Mouse (Mus musculus) kidney, postnatal 4 days (tissue): ENCODE measurements around the gene Ttc4.

Experiments
- DNase-seq, 2 experiments: peaks; one replicate each; pipeline ENCODE4 v3.0.0; 2021; ENCODE audit warnings: mixed read lengths in 2 of 2

The Ttc4 gene

DNA sequence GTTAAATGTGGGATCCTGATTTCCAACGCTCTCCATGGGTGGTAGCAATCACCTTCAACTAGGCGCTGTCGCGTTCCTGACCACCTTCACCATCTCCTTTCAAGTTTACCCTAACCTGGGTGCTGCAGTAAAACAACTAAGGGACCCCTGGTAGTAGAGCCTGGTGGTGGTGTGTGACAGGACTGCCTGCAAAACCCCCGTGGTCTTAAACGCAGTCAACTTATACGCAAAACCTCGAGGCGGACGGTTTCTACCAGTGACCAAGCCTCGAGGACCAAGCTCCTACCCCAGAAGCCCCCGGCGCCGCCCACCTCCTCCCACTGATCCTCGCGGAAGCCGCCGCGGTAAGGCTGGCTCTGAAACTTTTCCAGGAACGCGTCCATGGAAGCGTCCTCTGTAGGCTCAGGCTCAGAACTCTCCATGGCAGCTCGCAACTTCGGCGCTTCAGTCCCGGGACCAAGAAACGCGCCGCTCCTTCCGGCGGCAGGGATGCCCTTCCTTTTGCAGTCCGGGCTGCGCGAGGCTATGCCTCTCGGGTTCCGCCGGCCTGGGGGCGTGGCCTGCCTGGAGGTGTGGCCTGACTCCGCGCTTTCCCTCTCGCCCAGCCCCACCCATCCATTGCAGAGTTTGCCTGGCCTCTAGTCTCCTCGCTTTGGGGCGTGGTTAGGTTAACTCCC lies at the start of gene Ttc4:
Gene Ttc4 (minus strand): TSS at position 503 of the 677 bp plus-strand sequence.
- peak; percentile 95 to 96 for DNase-seq

DNA sequence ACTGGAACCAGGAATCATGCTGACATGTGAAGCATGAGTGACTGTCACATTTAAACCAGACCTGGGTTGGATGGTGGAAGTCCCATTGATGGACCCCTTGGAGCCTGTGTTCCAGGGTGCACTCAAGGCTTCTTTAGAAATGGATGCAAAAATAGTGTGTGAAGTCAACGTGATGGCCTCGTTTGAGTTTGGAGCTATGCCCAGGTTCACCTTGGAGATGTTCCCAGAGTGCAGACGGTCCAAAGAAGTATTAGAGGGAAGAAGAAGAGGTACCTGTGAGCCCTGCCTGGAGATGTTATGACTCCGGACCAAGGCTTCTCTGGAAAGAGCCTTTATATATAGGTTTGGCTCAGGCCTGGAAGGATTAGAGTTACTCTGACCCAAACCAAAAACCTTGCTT lies 41.9 kb upstream of the Ttc4 start:
- DNase-seq, result no peak

DNA sequence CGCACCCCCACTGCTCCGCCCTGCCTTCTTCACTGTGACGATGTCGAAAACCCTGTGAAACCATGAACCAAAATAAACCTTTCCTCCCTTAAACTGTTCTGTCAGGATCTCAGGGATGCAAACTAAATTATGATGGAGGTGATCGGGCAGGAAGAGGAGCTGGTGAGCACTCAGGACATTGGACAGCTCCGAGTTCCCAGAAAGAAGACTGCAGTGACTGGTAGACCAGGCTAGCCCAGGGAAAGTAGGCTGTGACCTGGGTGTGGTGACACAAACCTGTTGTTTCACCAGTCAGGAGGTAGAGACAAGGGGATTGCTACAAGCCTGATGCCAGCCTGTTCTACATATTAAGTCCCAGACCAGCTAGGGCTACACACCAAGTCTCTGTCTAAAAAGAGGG lies 34.9 kb upstream of the Ttc4 start:
- no peak for DNase-seq

DNA sequence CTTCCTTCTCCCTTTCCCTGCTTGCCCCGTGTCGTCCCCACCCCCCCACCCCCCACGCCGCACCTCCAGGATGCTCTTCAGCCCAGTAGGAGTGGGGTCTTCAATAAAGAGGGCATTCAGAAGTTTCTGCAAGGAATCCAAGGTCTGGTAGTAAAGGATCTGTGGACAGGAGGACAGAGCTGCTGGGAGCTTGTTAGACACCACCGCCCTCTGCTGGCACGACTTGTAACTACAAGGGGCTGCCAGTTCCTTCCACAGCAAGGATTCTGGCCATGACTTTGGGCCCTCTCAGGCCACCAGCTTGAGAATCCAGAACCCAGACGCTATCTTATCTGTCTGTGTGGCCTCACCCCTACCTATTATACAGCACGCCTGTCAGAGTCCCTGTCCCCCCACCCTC lies 29.7 kb upstream of the Ttc4 start:
- DNase-seq, result peak; percentile 91 to 93

DNA sequence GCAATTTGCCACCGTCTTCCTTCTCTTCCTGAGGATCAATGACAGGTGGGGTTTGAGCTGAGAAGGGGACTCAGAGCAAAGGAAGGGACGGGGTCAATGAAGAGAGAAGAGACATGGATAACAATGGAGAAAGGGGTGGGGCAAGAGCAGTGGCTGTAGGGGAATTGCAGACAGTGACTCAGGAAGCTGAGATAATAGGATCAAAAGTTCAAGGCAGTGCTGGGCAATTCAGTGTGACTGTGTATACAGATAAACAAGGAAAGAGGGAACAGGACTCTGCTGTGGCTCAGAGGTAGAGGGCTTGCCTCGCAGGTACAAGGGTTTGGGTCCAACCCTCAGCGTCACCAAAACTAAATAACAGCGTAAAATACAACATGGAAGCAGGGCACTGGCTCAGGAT lies 29.2 kb upstream of the Ttc4 start:
- DNase-seq, result no peak

DNA sequence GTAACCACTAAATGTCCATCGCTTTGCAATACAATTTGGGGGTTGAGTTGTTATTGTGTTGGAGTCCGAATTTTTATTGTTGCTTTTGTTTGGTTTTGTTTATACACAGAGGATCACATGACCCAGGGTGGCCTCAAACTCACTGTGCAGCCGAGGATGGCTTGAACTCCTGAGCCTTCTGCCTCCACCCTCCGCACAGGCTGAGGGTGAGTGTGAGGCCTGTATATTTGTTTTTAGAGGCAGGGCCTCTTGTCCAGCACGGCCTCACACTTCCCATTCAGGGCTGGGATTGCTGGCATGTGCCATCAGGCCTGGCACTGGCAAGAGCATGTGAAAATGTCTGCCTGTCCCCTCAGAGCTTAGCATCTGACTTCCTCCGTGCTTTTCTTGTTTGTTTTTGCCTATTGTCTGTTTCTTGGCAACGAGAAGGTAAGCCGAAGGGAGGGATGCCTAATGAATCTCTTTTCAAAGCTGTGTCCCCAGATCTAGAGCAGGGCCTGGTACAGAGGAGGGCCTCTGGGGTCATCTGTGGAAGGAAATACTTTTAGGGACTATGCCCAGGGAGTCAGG lies 26.4 kb upstream of the Ttc4 start:
- no peak for DNase-seq

GRCm38 (mm10) chr4:106704416-106704815 lies 25.7 kb upstream of the Ttc4 start:
- DNase-seq, result peak; percentile 31 to 52

DNA sequence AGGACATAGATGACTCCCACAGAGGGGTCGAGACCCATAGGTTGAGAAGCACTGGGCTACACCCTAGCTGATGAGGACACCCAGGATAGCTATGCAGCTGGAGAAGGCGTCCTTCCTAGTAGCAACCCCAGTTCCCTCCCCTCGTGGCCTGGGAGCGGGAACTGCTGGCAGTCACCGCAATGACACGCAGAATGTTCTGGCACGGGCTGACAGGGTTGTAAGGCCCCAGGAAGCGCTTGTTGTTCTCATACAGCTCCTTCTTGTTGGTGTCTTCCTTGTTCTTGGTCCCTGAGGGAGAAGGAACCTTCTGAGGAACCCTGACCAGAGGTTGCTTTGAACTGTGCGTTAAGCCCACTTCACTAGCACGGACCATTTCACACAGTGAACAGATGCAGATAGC lies 25.2 kb upstream of the Ttc4 start:
- DNase-seq, result no peak

DNA sequence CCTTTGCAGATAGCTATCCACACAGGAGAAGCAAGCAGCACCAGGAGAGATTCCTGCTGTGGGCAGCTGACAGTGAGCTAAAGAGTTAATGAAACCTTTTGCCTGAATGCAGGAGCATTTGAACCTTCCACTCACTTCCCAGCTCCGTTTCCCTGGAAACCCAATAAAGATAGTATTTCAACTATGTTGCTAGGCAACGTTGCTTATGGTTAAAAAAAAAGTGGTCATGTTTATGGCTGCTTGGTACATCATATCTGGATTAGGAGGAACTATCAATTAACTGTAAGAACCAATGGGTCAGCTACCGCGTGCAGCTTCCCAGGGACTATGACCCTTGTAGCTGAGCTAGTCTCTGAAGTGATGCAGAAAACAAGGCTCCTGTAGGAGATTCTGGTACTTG lies 22.1 kb upstream of the Ttc4 start:
- DNase-seq, result no peak

GRCm38 (mm10) chr4:106699989-106700388 lies 21.2 kb upstream of the Ttc4 start:
- peak; percentile 69 to 77 for DNase-seq

GRCm38 (mm10) chr4:106693841-106694430 lies 15.2 kb upstream of the Ttc4 start:
- DNase-seq, result no peak

DNA sequence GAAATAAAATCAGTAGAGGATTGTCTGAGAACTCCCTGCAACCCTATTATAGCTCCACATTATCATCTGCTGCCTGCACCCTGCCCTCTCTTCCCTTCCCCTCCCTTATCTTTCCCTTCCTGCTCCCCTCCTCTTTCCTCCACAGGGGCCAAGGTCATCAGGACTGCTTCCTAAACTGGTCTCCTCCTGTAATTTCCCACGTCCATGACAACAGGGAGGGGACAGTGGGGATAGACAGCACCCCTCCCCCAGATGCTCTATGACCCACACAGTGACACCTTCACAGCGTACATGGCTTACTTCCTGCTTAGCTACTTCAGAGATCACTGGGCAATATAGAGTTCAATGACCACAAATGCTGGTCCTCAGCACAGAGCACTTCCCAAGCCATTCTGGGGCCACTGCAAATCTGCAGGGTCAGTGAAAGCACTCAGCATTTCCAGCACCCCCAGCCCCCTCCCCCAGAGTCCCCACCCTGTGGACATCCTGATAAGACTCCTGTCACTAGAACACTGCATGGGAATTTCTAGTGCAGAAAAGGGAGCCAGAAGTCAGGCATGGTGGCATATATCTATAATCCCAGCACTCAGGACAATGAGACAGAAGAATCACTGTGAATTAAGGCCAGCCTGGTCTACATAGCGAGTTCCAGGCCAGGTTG lies 10.0 kb upstream of the Ttc4 start:
- DNase-seq, result no peak

DNA sequence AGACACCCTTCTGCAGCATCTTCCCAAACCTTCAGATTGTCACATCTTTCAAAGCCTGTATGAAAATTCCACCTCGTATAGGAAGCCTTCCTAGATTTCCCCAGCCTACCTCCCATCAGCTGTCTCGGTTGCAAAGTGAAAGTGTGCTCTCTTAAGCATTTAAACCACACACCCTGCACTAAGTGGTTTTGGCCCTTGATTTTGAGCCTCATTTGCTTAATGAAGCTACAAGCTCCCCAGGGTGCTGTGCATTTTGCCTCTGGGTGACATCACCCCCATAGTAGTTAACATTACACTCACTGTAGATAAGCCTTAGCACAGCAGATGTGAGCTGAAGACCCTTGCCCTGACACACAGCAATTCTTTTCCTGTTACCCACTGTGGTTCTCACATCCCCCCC lies 2.2 kb upstream of the Ttc4 start:
- DNase-seq, result no peak

- DNase-seq, result no peak
Observed at GRCm38 (mm10) chr4:106679152-106679551, 408 bp upstream of the Ttc4 start.

GRCm38 (mm10) chr4:106676749-106677148 lies 2.0 kb downstream of the Ttc4 start:
- DNase-seq, result no peak

DNA sequence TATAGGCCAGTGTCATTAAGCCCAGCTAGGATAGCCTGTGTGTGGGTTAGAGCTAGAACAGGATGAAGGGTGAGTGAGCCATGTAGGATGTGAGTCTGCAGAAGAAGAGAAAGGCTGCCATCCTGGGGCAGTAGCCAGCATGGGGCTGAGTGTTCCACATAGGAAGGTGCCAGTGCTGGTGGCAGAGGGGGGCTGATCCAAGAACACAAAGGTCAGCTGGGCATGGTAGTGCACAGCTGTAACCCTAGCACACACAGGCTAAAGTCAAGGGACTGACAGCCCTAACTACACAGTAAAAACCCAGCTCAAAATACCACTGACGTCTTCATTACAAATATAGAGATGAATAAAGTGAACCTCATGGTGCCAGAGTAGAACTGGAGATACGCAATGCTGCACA lies 12.2 kb downstream of the Ttc4 start:
- no peak for DNase-seq

GRCm38 (mm10) chr4:106665673-106666072 lies 13.1 kb downstream of the Ttc4 start:
- DNase-seq, result peak; percentile 47 to 61

DNA sequence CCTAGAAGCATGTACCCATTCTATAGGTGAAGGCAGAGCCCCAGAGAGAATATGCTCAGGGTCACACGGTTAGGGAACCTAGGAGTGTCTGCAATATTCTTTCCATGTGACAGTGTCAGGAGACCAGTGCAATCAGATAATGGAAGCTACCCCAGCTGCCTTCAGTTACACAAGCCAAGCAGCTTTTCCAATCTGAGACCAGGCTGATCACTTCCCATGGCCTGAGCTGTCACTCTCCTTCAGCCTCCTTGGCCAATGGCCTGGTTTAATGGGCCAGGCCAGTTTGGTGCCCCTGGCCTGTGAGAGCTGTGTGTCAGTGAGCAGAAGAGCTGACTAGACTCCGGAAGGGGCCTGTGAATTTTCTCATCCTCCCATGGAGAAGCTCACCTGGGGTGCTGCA lies 13.5 kb downstream of the Ttc4 start:
- DNase-seq, result no peak

DNA sequence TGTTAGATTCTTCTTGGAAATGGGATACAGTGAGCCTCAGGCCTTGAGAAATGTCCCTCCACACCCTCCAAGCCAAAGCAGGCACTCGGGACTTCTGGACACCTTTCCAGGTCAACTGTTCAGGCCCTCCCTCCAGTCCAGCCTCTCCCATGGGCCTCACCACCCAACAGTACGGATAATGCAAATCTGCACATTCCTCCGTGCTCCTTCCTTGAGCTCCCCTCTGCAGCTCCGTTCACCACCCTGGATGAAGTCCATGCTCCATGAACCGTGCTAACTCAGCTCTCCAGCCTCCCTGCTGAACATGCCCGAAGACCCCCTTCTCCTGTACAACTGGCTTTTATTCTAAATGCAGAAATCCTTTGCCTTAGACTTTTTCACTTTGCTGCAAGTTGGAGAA lies 14.0 kb downstream of the Ttc4 start:
- peak; percentile 33 to 49 for DNase-seq

- DNase-seq, result no peak
Observed at GRCm38 (mm10) chr4:106663956-106664470, 14.7 kb downstream of the Ttc4 start.

GRCm38 (mm10) chr4:106655681-106656080 lies 23.1 kb downstream of the Ttc4 start:
- DNase-seq, result no peak

- no peak for DNase-seq
Observed at GRCm38 (mm10) chr4:106653051-106653450, 25.7 kb downstream of the Ttc4 start.

- no peak for DNase-seq
Observed at GRCm38 (mm10) chr4:106652546-106652945, 26.2 kb downstream of the Ttc4 start.
